Mouse (Mus musculus) lung, postnatal 0 days (tissue): ENCODE results near the gene Dera. TPM values are rescaled to one million over a fixed set of nuclear protein-coding genes. Genes with fewer than 3 reads are reported as not detected.

Experiments used
- ATAC-seq: fragments of 200-750 bp; cut with Nextera tagmentation; 2 replicates; pipeline ENCODE4 v1.8.0; 2017; ENCODE audit warnings: moderate library complexity
- DNase-seq: peaks from one replicate; pipeline ENCODE4 v3.0.0-alpha.2; 2016; ENCODE audit warnings: low spot score
- H3K27ac ChIP-seq: fragments of 300-500 bp; sonication (generic); 2 replicates; pipeline ENCODE4 v1.5.1; 2014; ENCODE audit warnings: antibody characterized with exemption, mild to moderate bottlenecking, low read length, mixed read lengths
- H3K27me3 ChIP-seq: fragments of 300-500 bp; sonication (generic); replicated peaks from 2 replicates; pipeline ENCODE4 v1.6.1; 2014; ENCODE audit warnings: low read length, mixed read lengths; ENCODE audit not compliant: insufficient read depth
- H3K36me3 ChIP-seq: fragments of 300-500 bp; sonication (generic); 2 replicates; pipeline ENCODE4 v1.6.1; 2014; ENCODE audit warnings: low read length, mixed read lengths; ENCODE audit not compliant: insufficient read depth
- H3K4me1 ChIP-seq: fragments of 300-500 bp; sonication (generic); 2 replicates; pipeline ENCODE4 v1.6.1; 2014; ENCODE audit warnings: antibody characterized with exemption, low read depth, low read length, mixed read lengths; ENCODE audit not compliant: insufficient read depth
- H3K4me2 ChIP-seq: fragments of 300-500 bp; sonication (generic); replicated peaks from 2 replicates; pipeline ENCODE4 v1.6.1; 2014; ENCODE audit warnings: low read depth, mild to moderate bottlenecking, low read length, moderate library complexity, mixed read lengths
- H3K4me3 ChIP-seq: fragments of 300-500 bp; sonication (generic); 2 replicates; pipeline ENCODE4 v1.5.1; 2014; ENCODE audit warnings: low read depth, low read length
- H3K9ac ChIP-seq: fragments of 300-500 bp; sonication (generic); replicated peaks from 2 replicates; pipeline ENCODE4 v1.6.1; 2014; ENCODE audit warnings: low read depth, mild to moderate bottlenecking
- H3K9me3 ChIP-seq: fragments of 300-500 bp; sonication (generic); 2 replicates; pipeline ENCODE4 v1.6.1; 2016; ENCODE audit warnings: low read length, mixed read lengths
- CTCF ChIP-seq: IDR thresholded peaks from 2 replicates; pipeline ENCODE4 v1.5.1; 2016; ENCODE audit warnings: antibody characterized with exemption, mild to moderate bottlenecking
- EP300 ChIP-seq: IDR thresholded peaks from 2 replicates; pipeline ENCODE4 v1.6.1; 2016; ENCODE audit warnings: antibody characterized with exemption, mild to moderate bottlenecking, control low read depth
- WGBS: fragments of 180-500 bp; shearing (Covaris S2); extraction: QIAGEN DNeasy Blood & Tissue Kit; methylation state at CpG from one replicate; pipeline ENCODE4 v1.1.7; 2014; 5-methylcytosine and 5-hydroxymethylcytosine counted together
- polyA plus RNA-seq: library from polyadenylated mRNA; unstranded; fragments of >200 nt; fragmentation: Nextera tagmentation; extraction: Ambion mirVana; gene quantifications from 2 replicates; pipeline ENCODE4 v1.2.1, GENCODE M21; 2015

Dera gene
- polyA plus RNA-seq, 1 experiment from 2014 or later: 30.7 TPM

DNA sequence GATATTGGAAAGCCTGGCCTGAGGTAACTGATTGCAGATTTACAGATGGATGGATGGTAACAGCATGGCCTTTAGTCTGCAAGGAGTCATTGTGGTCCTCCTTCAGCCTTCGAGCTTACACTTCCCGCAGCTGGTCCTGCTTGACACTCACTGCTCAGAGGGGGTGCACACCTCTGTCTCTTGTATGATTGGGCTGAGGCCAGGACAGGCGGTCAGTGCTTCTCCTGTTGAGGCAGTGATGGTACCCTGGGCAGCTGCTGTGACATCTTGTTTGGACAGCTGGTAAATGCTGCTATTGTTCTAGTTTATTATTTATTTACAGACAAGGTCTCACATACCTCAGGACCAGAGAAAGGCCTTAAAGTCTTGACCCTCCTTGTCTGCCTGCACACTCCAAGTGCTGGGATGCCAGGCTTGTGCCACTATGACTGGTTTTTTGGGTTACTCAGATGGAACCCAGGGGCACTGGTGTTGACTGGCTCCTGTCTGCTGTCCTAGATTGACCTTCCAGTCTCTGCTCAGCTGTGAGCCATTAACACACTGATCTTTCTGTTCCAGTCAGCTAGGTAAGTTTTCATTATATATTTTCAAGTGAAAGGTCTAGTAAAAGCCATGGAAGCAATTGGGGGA lies 17.4 kb downstream of the Dera start:
- no peaks in the 10 kb centered on the region for H3K36me3 ChIP-seq
- H3K9me3 ChIP-seq: no peaks in the 10 kb centered on the region
- ATAC-seq (no peak), DNase-seq (no peak)
- H3K27ac ChIP-seq: no peak overlapping the region
- 60% methylated on average over 3 of the region's 3 CpGs for WGBS
- TF ChIP-seq CTCF (no peak), EP300 (no peak)
- H3K27me3 ChIP-seq: no peaks in the 10 kb centered on the region
- H3K4me1 ChIP-seq: no peaks in the 10 kb centered on the region
- no peak overlapping the region for H3K4me3 ChIP-seq
- H3K4me2 ChIP-seq: no peak overlapping the region
- H3K9ac ChIP-seq: no peak overlapping the region

DNA sequence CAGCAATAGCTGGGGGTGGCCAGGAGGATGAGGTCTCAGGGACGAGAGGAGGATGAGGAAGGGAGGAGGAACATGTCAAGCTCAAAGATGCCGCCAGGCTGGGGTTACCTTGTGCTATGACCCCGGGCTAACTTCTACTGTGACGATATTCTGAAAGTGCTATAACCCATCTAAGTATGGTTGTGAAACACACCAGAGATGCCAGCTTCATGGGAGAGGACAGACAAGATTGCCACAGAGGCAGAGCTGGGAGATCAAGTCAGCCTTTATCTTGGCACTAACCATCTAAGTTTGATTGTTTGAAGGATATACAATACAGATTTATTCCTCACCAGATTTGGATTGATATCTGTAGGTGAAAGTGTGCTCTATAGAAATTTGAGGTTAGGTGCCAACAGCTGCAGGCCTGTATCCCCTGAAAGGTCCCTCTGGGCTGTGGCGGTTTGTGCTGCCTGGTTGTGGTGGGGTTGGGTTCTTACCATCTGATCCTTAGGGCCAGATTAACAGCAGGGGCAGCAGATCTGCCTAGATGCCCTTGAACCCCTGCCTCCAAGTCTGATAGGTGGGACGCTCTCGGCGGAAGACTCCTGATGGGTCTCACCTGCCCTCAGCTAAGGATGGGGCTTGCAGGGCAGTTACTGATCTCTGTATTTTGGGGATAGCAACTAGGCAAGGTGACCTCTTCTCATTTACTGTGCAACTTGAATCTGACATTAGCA lies 18.7 kb downstream of the Dera start:
- H3K27ac ChIP-seq: no peak overlapping the region
- H3K36me3 ChIP-seq: no peaks in the 10 kb centered on the region
- ATAC-seq (no peak), DNase-seq (no peak)
- TF ChIP-seq CTCF: no peak
- no peaks in the 10 kb centered on the region for H3K4me1 ChIP-seq
- no peaks in the 10 kb centered on the region for H3K9me3 ChIP-seq
- H3K4me3 ChIP-seq: no peak overlapping the region
- H3K4me2 ChIP-seq: no peak overlapping the region
- no peaks in the 10 kb centered on the region for H3K27me3 ChIP-seq
- WGBS: 91% methylated on average over 8 of the region's 8 CpGs
- H3K9ac ChIP-seq: no peak overlapping the region

DNA sequence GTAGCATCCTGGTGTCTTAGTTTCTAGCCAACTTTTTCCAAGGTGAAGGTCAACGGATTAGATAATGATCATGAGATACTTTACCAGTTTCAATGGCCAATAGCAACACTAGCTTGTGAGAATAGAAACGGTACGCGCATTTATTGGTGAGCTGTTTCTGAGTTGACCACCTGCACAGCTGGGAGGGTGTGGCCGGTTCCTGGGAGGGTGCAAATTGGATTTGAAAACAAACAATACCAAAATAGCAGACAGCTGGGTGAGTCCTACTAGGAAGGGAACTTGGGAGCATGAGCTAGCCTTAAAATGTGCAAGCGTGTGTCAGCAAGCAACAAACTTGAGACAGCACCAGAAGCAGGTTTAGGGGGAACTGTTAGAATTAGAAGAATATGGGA lies 19.3 kb downstream of the Dera start:
- DNase-seq (no peak), ATAC-seq (no peak)
- Histone ChIP-seq H3K4me3 (no peak overlapping the region), H3K4me1 (no peaks in the 10 kb centered on the region), H3K4me2 (no peak overlapping the region), H3K27ac (no peak overlapping the region), H3K9me3 (no peaks in the 10 kb centered on the region), H3K9ac (no peak overlapping the region), H3K36me3 (no peaks in the 10 kb centered on the region), H3K27me3 (no peaks in the 10 kb centered on the region)
- TF ChIP-seq CTCF (no peak), EP300 (no peak)
- 80% methylated on average over 6 of the region's 6 CpGs for WGBS

DNA sequence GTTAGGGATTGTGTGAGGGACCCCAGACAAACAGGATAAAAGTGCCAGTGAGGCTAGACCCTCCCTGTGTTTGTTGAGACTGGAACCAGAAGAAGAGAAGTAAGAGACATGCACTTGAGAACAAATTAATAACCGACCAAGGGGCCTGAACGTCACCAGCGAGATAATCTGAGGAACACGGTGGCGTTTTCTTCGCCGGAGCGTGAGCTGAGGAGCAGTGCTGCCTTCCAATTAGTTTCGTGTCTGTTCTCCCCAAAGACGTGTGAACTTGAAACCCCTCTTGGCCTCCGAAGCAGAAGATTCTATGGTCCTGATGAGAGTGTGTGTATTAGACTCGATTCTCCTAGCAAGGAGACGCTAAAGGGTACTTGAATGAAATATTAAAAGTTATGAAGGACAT lies 19.8 kb downstream of the Dera start:
- DNase-seq: no peak
- 79% methylated on average over 13 of the region's 13 CpGs for WGBS
- H3K36me3 ChIP-seq: no peaks in the 10 kb centered on the region

DNA sequence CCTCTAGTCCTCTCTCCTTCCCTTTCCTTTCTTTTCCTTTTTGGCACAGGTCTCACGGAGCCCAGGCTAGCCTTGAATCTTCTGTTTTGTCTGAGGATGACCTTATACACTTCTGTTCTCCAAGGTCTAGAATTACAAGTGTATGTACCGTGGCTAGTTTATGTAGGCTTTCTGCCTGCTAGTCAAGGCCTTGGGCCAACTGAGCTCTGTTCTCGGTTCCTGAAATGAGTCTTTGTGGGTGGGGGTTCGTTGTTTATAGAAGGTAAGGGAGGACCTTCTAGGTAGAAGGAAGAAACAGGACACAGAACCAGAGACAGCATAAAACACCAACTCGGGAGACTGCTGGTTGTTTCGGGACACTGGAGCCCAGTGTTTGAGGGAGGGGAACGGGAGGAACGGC lies 20.8 kb downstream of the Dera start:
- no peak for ATAC-seq
- H3K27me3 ChIP-seq: no peaks in the 10 kb centered on the region
- H3K36me3 ChIP-seq: no peaks in the 10 kb centered on the region
- no peak overlapping the region for H3K4me2 ChIP-seq
- TF ChIP-seq CTCF: no peak
- no peak for TF ChIP-seq EP300
- 84% methylated on average over 8 of the region's 8 CpGs for WGBS
- no peak overlapping the region for H3K4me3 ChIP-seq
- no peak overlapping the region for H3K27ac ChIP-seq
- H3K9ac ChIP-seq: no peak overlapping the region
- DNase-seq: no peak
- no peaks in the 10 kb centered on the region for H3K4me1 ChIP-seq
- H3K9me3 ChIP-seq: no peaks in the 10 kb centered on the region

More for the DNA sequence above, 19.8 kb downstream of the Dera start:
- no peak for TF ChIP-seq EP300
- no peak for TF ChIP-seq CTCF
- Histone ChIP-seq H3K27me3 (no peaks in the 10 kb centered on the region), H3K9me3 (no peaks in the 10 kb centered on the region), H3K4me2 (no peak overlapping the region), H3K9ac (no peak overlapping the region), H3K4me1 (no peaks in the 10 kb centered on the region), H3K4me3 (no peak overlapping the region), H3K27ac (no peak overlapping the region)
- ATAC-seq: no peak

DNA sequence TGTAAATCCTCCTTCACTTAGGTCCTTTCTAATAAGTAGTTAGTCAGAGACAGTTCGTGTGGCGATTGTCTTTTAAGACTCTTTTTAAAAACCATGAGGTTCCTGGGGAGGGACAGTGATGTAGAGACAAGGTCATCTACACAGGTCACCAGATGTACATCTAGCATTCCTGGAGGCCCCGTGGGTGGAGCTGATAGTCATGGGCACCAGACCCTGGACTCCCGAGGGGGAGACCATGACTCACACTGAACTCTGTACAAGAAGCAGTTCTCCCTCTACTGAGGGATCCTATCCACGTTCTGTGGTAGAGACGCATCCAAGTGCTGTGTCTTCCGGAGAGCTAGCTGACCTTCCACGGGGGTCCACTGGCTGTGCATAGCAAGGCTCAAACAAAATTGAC lies 22.6 kb downstream of the Dera start:
- Histone ChIP-seq H3K4me3 (no peak overlapping the region), H3K36me3 (no peaks in the 10 kb centered on the region), H3K9ac (no peak overlapping the region), H3K4me1 (no peaks in the 10 kb centered on the region), H3K9me3 (no peaks in the 10 kb centered on the region), H3K4me2 (no peak overlapping the region), H3K27ac (no peak overlapping the region), H3K27me3 (no peaks in the 10 kb centered on the region)
- no peak for ATAC-seq
- no peak for DNase-seq
- WGBS: 67% methylated on average over 8 of the region's 8 CpGs
- no peak for TF ChIP-seq EP300
- no peak for TF ChIP-seq CTCF
